Mouse (Mus musculus) liver, embryonic 14.5 days (tissue): ENCODE data around the gene Pcdh15.

Source experiments
- CTCF ChIP-seq: IDR thresholded peaks from 2 replicates; pipeline ENCODE4 v1.5.1; 2016; ENCODE audit warnings: antibody characterized with exemption, low read depth, control low read depth
- EP300 ChIP-seq: IDR thresholded peaks from 2 replicates; pipeline ENCODE4 v1.6.1; 2016; ENCODE audit warnings: antibody characterized with exemption, low read depth

DNA sequence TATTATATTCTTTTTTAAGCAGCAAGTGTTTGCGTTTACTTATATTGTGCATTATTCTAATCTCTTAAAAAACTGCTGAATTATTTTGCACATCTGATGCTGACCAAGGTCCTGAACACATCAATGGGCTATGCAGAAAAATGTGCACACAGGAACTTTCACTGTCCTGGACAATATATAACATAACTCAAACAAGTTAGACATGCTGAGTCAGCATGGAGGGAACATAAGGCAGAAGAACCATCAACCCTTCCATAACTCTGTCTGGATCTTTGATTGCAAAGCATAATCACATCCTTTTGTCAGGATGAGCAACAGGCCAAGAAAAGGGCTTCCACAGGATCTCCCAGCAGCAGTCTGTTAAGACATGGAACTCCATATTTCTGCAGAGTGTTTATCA lies 207.5 kb downstream of the Pcdh15 start:
- TF ChIP-seq CTCF = no peak
- TF ChIP-seq EP300 = no peak
